Mouse (Mus musculus) CD4-positive naive resting alpha-beta T cell, adult 57 days (primary cell): ENCODE data around the gene Crybb3. TPM values are rescaled to one million over a fixed set of nuclear protein-coding genes. Genes with fewer than 3 reads are reported as not detected.

Source experiments
- total RNA-seq: library from RNA; stranded (reverse); gene quantifications from one replicate; pipeline ENCODE4 v1.2.4, GENCODE M21; 2023

Gene Crybb3
- 1.1 TPM for total RNA-seq

DNA sequence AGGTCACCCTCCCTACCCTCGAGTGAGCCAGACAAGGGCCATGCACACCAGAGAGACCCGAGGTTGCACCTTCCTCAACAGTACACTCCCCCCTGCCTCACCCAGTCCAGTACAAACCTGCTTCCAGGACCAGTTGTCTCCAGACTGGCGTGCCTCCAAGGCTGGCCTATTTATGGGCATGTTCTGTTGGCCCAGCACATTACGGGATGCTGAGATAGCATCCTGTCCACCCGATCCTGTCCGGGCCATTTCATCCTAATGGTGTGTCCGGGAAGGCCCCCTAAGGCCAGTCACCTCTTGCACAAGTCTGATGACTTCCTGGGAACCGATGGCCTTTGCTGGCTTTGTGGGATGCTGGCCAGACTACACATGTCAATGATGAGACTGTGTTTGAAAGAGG is at the start of gene Crybb3:
Gene Crybb3, minus strand, starts transcription at position 146 of the 400 bp plus-strand sequence.

DNA sequence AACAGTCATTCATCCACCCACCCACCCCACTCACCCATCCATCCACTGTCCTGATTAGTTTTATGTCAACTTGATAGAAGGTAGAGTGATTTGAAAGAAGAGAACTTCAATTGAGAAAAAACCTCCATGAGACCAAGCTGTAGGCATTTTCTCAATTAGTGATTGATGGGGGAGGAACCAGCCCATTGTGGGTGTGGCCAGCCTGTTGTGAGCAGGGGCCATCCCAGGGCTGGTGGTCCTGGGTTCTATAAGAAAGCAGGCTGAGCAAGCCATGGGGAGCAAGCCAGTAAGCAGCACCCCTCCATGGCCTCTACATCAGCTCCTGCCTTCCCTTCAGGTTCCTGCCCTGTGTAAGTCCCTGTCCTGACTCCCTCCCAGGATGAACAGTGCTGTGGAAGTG is 11.4 kb downstream of the Crybb3 start, which contains the start of gene Crybb2:
Gene Crybb2, minus strand, starts transcription at position 101 of the 400 bp plus-strand sequence.

Other genes starting within 250 kb of the Crybb3 start
- 0.27 TPM for gene Myo18b, start 185.2 kb downstream of the Crybb3 start, total RNA-seq
- gene Grk3, start 65.8 kb downstream of the Crybb3 start, total RNA-seq, result 3.2 TPM
- not detected for gene Crybb2, start 11.5 kb downstream of the Crybb3 start, total RNA-seq
- gene 2900026A02Rik, start 139.7 kb upstream of the Crybb3 start, total RNA-seq, result 0.65 TPM
- not detected for gene Tmem211, start 145.3 kb upstream of the Crybb3 start, total RNA-seq
- not detected for gene Sgsm1, start 229.2 kb upstream of the Crybb3 start, total RNA-seq